Mouse (Mus musculus): ENCODE measurements at regions not wholly inside any gene's neighbourhood (a gene's known extent, or its start where the extent isn't known, plus 50 kb on each side); places are given as distances from the start of the nearest gene placed in this dataset.
"Not testable (repeated sequence)": the region's sequence is repeated elsewhere in the genome, so short reads cannot be mapped to it uniquely, and the experiment has no call there.

GRCm38 (mm10) chr14:12979416-12979815 is 156.5 kb upstream of the Cadps start:
- Histone ChIP-seq H3K9ac (ENCODE audit: low read depth, low read length) (no peak overlapping the region), H3K4me2 (ENCODE audit: low read depth, low read length) (no peak overlapping the region), H3K27me3 (replicated peaks; ENCODE audit: control insufficient read depth, insufficient read depth, low read length) (no peaks in the 10 kb centered on the region), H3K9me3 (ENCODE audit: control insufficient read depth, low read length) (no peaks in the 10 kb centered on the region), H3K4me3 (ENCODE audit: low read depth, low read length) (no peak overlapping the region), H3K27ac (replicated peaks; ENCODE audit: low read depth, low read length) (no peak overlapping the region), H3K4me1 (ENCODE audit: control insufficient read depth, insufficient read depth, low read length) (no peaks in the 10 kb centered on the region), H3K36me3 (ENCODE audit: control insufficient read depth, insufficient read depth, low read length) (no peaks in the 10 kb centered on the region)
- ATAC-seq (ENCODE audit: low read depth) = 0 out of 2 replicates have a peak, but pooled peaks have one; percentile 26
- peak; percentile 6 for DNase-seq (ENCODE audit: low spot score)

- Histone ChIP-seq H3K9me3 (ENCODE audit: control insufficient read depth, low read length) (no peaks in the 10 kb centered on the region), H3K4me3 (ENCODE audit: low read depth, low read length) (no peak overlapping the region), H3K27me3 (replicated peaks; ENCODE audit: control insufficient read depth, insufficient read depth, low read length) (no peaks in the 10 kb centered on the region), H3K4me1 (ENCODE audit: control insufficient read depth, insufficient read depth, low read length) (no peaks in the 10 kb centered on the region), H3K4me2 (ENCODE audit: low read depth, low read length) (no peak overlapping the region), H3K27ac (replicated peaks; ENCODE audit: low read depth, low read length) (no peak overlapping the region), H3K9ac (ENCODE audit: low read depth, low read length) (no peak overlapping the region), H3K36me3 (ENCODE audit: control insufficient read depth, insufficient read depth, low read length) (no peaks in the 10 kb centered on the region)
- 26% methylated on average over 1 of the region's 1 CpGs for WGBS
- peak; percentile 56 for DNase-seq (ENCODE audit: low spot score)
- ATAC-seq (ENCODE audit: low read depth) = no peak
Measured at GRCm38 (mm10) chr14:12966441-12966840, 143.6 kb upstream of the Cadps start.

- not testable (repeated sequence) for H3K36me3 ChIP-seq (ENCODE audit: control insufficient read depth, insufficient read depth, low read length); H3K27ac ChIP-seq (replicated peaks; ENCODE audit: low read depth, low read length); H3K4me3 ChIP-seq (ENCODE audit: low read depth, low read length); H3K9me3 ChIP-seq (ENCODE audit: control insufficient read depth, low read length); H3K27me3 ChIP-seq (replicated peaks; ENCODE audit: control insufficient read depth, insufficient read depth, low read length); H3K9ac ChIP-seq (ENCODE audit: low read depth, low read length); H3K4me1 ChIP-seq (ENCODE audit: control insufficient read depth, insufficient read depth, low read length); ATAC-seq (ENCODE audit: low read depth); DNase-seq (ENCODE audit: low spot score); H3K4me2 ChIP-seq (ENCODE audit: low read depth, low read length)
- WGBS = 65% methylated on average over 2 of the region's 2 CpGs
Measured at GRCm38 (mm10) chr14:12957896-12958295, 135.0 kb upstream of the Cadps start.

GRCm38 (mm10) chr14:12950922-12951321 is 128.0 kb upstream of the Cadps start:
- Histone ChIP-seq H3K27me3 (replicated peaks; ENCODE audit: control insufficient read depth, insufficient read depth, low read length) (no peaks in the 10 kb centered on the region), H3K4me1 (ENCODE audit: control insufficient read depth, insufficient read depth, low read length) (no peaks in the 10 kb centered on the region), H3K9me3 (ENCODE audit: control insufficient read depth, low read length) (no peaks in the 10 kb centered on the region), H3K4me3 (ENCODE audit: low read depth, low read length) (no peak overlapping the region), H3K4me2 (ENCODE audit: low read depth, low read length) (no peak overlapping the region), H3K9ac (ENCODE audit: low read depth, low read length) (no peak overlapping the region), H3K36me3 (ENCODE audit: control insufficient read depth, insufficient read depth, low read length) (no peaks in the 10 kb centered on the region), H3K27ac (replicated peaks; ENCODE audit: low read depth, low read length) (no peak overlapping the region)
- 79% methylated on average over 1 of the region's 1 CpGs for WGBS
- no peak for ATAC-seq (ENCODE audit: low read depth)
- no peak for DNase-seq (ENCODE audit: low spot score)

GRCm38 (mm10) chr14:12938638-12939293 is 115.9 kb upstream of the Cadps start:
- Histone ChIP-seq H3K4me1 (ENCODE audit: control insufficient read depth, insufficient read depth, low read length) (no peaks in the 10 kb centered on the region), H3K4me2 (ENCODE audit: low read depth, low read length) (no peak overlapping the region), H3K9ac (ENCODE audit: low read depth, low read length) (no peak overlapping the region), H3K36me3 (ENCODE audit: control insufficient read depth, insufficient read depth, low read length) (no peaks in the 10 kb centered on the region), H3K27ac (replicated peaks; ENCODE audit: low read depth, low read length) (no peak overlapping the region), H3K9me3 (ENCODE audit: control insufficient read depth, low read length) (no peaks in the 10 kb centered on the region), H3K27me3 (replicated peaks; ENCODE audit: control insufficient read depth, insufficient read depth, low read length) (no peaks in the 10 kb centered on the region), H3K4me3 (ENCODE audit: low read depth, low read length) (no peak overlapping the region)
- WGBS = 65% methylated on average over 4 of the region's 4 CpGs
- no peak for ATAC-seq (ENCODE audit: low read depth)
- DNase-seq (ENCODE audit: low spot score) = no peak

GRCm38 (mm10) chr14:12936343-12936742 is 113.5 kb upstream of the Cadps start:
- Histone ChIP-seq H3K27me3 (replicated peaks; ENCODE audit: control insufficient read depth, insufficient read depth, low read length) (no peaks in the 10 kb centered on the region), H3K9me3 (ENCODE audit: control insufficient read depth, low read length) (no peaks in the 10 kb centered on the region), H3K9ac (ENCODE audit: low read depth, low read length) (no peak overlapping the region), H3K4me2 (ENCODE audit: low read depth, low read length) (no peak overlapping the region), H3K36me3 (ENCODE audit: control insufficient read depth, insufficient read depth, low read length) (no peaks in the 10 kb centered on the region), H3K27ac (replicated peaks; ENCODE audit: low read depth, low read length) (no peak overlapping the region), H3K4me3 (ENCODE audit: low read depth, low read length) (no peak overlapping the region), H3K4me1 (ENCODE audit: control insufficient read depth, insufficient read depth, low read length) (no peaks in the 10 kb centered on the region)
- DNase-seq (ENCODE audit: low spot score) (no peak), ATAC-seq (ENCODE audit: low read depth) (no peak)
- 86% methylated on average over 2 of the region's 2 CpGs for WGBS

- Histone ChIP-seq H3K36me3 (ENCODE audit: control insufficient read depth, insufficient read depth, low read length) (no peaks in the 10 kb centered on the region), H3K4me3 (ENCODE audit: low read depth, low read length) (no peak overlapping the region), H3K9me3 (ENCODE audit: control insufficient read depth, low read length) (no peaks in the 10 kb centered on the region), H3K27me3 (replicated peaks; ENCODE audit: control insufficient read depth, insufficient read depth, low read length) (no peaks in the 10 kb centered on the region), H3K4me1 (ENCODE audit: control insufficient read depth, insufficient read depth, low read length) (no peaks in the 10 kb centered on the region), H3K9ac (ENCODE audit: low read depth, low read length) (no peak overlapping the region), H3K27ac (replicated peaks; ENCODE audit: low read depth, low read length) (no peak overlapping the region), H3K4me2 (ENCODE audit: low read depth, low read length) (no peak overlapping the region)
- 59% methylated on average over 5 of the region's 5 CpGs for WGBS
- DNase-seq (ENCODE audit: low spot score) (peak; percentile 26), ATAC-seq (ENCODE audit: low read depth) (peak; percentile 67; the same call in 1 of the 2 replicates)
Measured at GRCm38 (mm10) chr14:12931668-12932384, 108.9 kb upstream of the Cadps start.

- no peak for ATAC-seq (ENCODE audit: low read depth)
Measured at GRCm38 (mm10) chr14:12923617-12924016, 100.7 kb upstream of the Cadps start.

GRCm38 (mm10) chr14:12915431-12915830 is 92.6 kb upstream of the Cadps start:
- no peak overlapping the region for H3K27ac ChIP-seq (replicated peaks; ENCODE audit: low read depth, low read length)
- H3K9ac ChIP-seq (ENCODE audit: low read depth, low read length) = no peak overlapping the region
- no peak overlapping the region for H3K4me2 ChIP-seq (ENCODE audit: low read depth, low read length)
- DNase-seq (ENCODE audit: low spot score) (no peak), ATAC-seq (ENCODE audit: low read depth) (no peak)
- no peak overlapping the region for H3K4me3 ChIP-seq (ENCODE audit: low read depth, low read length)
- H3K27me3 ChIP-seq (replicated peaks; ENCODE audit: control insufficient read depth, insufficient read depth, low read length) = no peaks in the 10 kb centered on the region
- H3K4me1 ChIP-seq (ENCODE audit: control insufficient read depth, insufficient read depth, low read length) = no peaks in the 10 kb centered on the region
- H3K9me3 ChIP-seq (ENCODE audit: control insufficient read depth, low read length) = no peaks in the 10 kb centered on the region
- H3K36me3 ChIP-seq (ENCODE audit: control insufficient read depth, insufficient read depth, low read length) = no peaks in the 10 kb centered on the region
- 79% methylated on average over 2 of the region's 2 CpGs for WGBS

More at GRCm38 (mm10) chr14:12923617-12924016, 100.7 kb upstream of the Cadps start:
- Histone ChIP-seq H3K27me3 (replicated peaks; ENCODE audit: control insufficient read depth, insufficient read depth, low read length) (no peaks in the 10 kb centered on the region), H3K4me1 (ENCODE audit: control insufficient read depth, insufficient read depth, low read length) (no peaks in the 10 kb centered on the region), H3K9ac (ENCODE audit: low read depth, low read length) (no peak overlapping the region), H3K4me2 (ENCODE audit: low read depth, low read length) (no peak overlapping the region), H3K36me3 (ENCODE audit: control insufficient read depth, insufficient read depth, low read length) (no peaks in the 10 kb centered on the region), H3K9me3 (ENCODE audit: control insufficient read depth, low read length) (no peaks in the 10 kb centered on the region), H3K27ac (replicated peaks; ENCODE audit: low read depth, low read length) (no peak overlapping the region), H3K4me3 (ENCODE audit: low read depth, low read length) (no peak overlapping the region)
- no peak for DNase-seq (ENCODE audit: low spot score)
